Mouse (Mus musculus): ENCODE measurements around the gene Tssk4. TPM values are rescaled to one million over a fixed set of nuclear protein-coding genes. Genes with fewer than 3 reads are reported as not detected.

The Tssk4 gene
- total RNA-seq, 2 experiments from 2014 or later: 2.5 TPM; not detected in 1

Other genes starting within 250 kb of the Tssk4 start
Only the 30 nearest of the 34 such genes appear.
- 15.5 and 26.4 TPM in 2 replicates for gene Dhrs4, start 171.4 kb upstream of the Tssk4 start, total RNA-seq (2015; ENCODE audit: low replicate concordance)
- 21.8 and 34.7 TPM in 2 replicates for gene Dhrs4, start 171.4 kb upstream of the Tssk4 start, total RNA-seq (2017; ENCODE audit: low replicate concordance)
- gene Carmil3, start 159.5 kb upstream of the Tssk4 start, total RNA-seq (2015; ENCODE audit: low replicate concordance): 0.42 TPM in 1 of 2 replicates, not detected in the other
- gene Carmil3, start 159.5 kb upstream of the Tssk4 start, total RNA-seq (2017; ENCODE audit: low replicate concordance): 0.13 TPM in 1 of 2 replicates, not detected in the other
- gene Cpne6, start 139.7 kb upstream of the Tssk4 start, total RNA-seq (2015; ENCODE audit: low replicate concordance): not detected in 2 replicates
- not detected in 2 replicates for gene Cpne6, start 139.7 kb upstream of the Tssk4 start, total RNA-seq (2017; ENCODE audit: low replicate concordance)
- gene Nrl, start 125.2 kb upstream of the Tssk4 start, total RNA-seq (2015; ENCODE audit: low replicate concordance): 0.84 TPM in 1 of 2 replicates, not detected in the other
- 0.51 and 0.98 TPM in 2 replicates for gene Nrl, start 125.2 kb upstream of the Tssk4 start, total RNA-seq (2017; ENCODE audit: low replicate concordance)
- gene Pck2, start 109.9 kb upstream of the Tssk4 start, total RNA-seq (2015; ENCODE audit: low replicate concordance): 79.3 and 89.7 TPM in 2 replicates
- gene Pck2, start 109.9 kb upstream of the Tssk4 start, total RNA-seq (2017; ENCODE audit: low replicate concordance): 112 and 125 TPM in 2 replicates
- 31.0 and 44.0 TPM in 2 replicates for gene Dcaf11, start 90.2 kb upstream of the Tssk4 start, total RNA-seq (2015; ENCODE audit: low replicate concordance)
- gene Dcaf11, start 90.2 kb upstream of the Tssk4 start, total RNA-seq (2017; ENCODE audit: low replicate concordance): 20.2 and 39.3 TPM in 2 replicates
- gene A730061H03Rik, start 89.8 kb upstream of the Tssk4 start, total RNA-seq (2015; ENCODE audit: low replicate concordance): 6.5 TPM in 1 of 2 replicates, not detected in the other
- gene A730061H03Rik, start 89.8 kb upstream of the Tssk4 start, total RNA-seq (2017; ENCODE audit: low replicate concordance): not detected in 2 replicates
- not detected in 2 replicates for gene Fitm1, start 74.6 kb upstream of the Tssk4 start, total RNA-seq (2015; ENCODE audit: low replicate concordance)
- gene Fitm1, start 74.6 kb upstream of the Tssk4 start, total RNA-seq (2017; ENCODE audit: low replicate concordance): not detected in 2 replicates
- gene Psme1, start 72.1 kb upstream of the Tssk4 start, total RNA-seq (2015; ENCODE audit: low replicate concordance): 287 and 391 TPM in 2 replicates
- gene Psme1, start 72.1 kb upstream of the Tssk4 start, total RNA-seq (2017; ENCODE audit: low replicate concordance): 37.7 and 64.8 TPM in 2 replicates
- gene Emc9, start 64.9 kb upstream of the Tssk4 start, total RNA-seq (2015; ENCODE audit: low replicate concordance): 11.7 and 19.8 TPM in 2 replicates
- 3.3 and 14.8 TPM in 2 replicates for gene Emc9, start 64.9 kb upstream of the Tssk4 start, total RNA-seq (2017; ENCODE audit: low replicate concordance)
- 112 and 141 TPM in 2 replicates for gene Psme2, start 59.1 kb upstream of the Tssk4 start, total RNA-seq (2015; ENCODE audit: low replicate concordance)
- 45.1 and 109 TPM in 2 replicates for gene Psme2, start 59.1 kb upstream of the Tssk4 start, total RNA-seq (2017; ENCODE audit: low replicate concordance)
- gene Rnf31, start 58.5 kb upstream of the Tssk4 start, total RNA-seq (2015; ENCODE audit: low replicate concordance): 20.2 and 22.2 TPM in 2 replicates
- gene Rnf31, start 58.5 kb upstream of the Tssk4 start, total RNA-seq (2017; ENCODE audit: low replicate concordance): 31.8 and 34.7 TPM in 2 replicates
- gene Irf9, start 46.6 kb upstream of the Tssk4 start, total RNA-seq (2015; ENCODE audit: low replicate concordance): 70.8 and 89.0 TPM in 2 replicates
- gene Irf9, start 46.6 kb upstream of the Tssk4 start, total RNA-seq (2017; ENCODE audit: low replicate concordance): 87.4 and 106 TPM in 2 replicates
- 6.5 TPM in 1 of 2 replicates, not detected in the other for gene Rec8, start 32.1 kb upstream of the Tssk4 start, total RNA-seq (2015; ENCODE audit: low replicate concordance)
- 1.4 and 7.7 TPM in 2 replicates for gene Rec8, start 32.1 kb upstream of the Tssk4 start, total RNA-seq (2017; ENCODE audit: low replicate concordance)
- 29.9 and 46.5 TPM in 2 replicates for gene Ipo4, start 14.2 kb upstream of the Tssk4 start, total RNA-seq (2015; ENCODE audit: low replicate concordance)
- 18.1 and 53.9 TPM in 2 replicates for gene Ipo4, start 14.2 kb upstream of the Tssk4 start, total RNA-seq (2017; ENCODE audit: low replicate concordance)
- gene Gm49378, start 12.3 kb upstream of the Tssk4 start, total RNA-seq (2015; ENCODE audit: low replicate concordance): 12.3 and 17.2 TPM in 2 replicates
- gene Gm49378, start 12.3 kb upstream of the Tssk4 start, total RNA-seq (2017; ENCODE audit: low replicate concordance): 3.5 and 7.0 TPM in 2 replicates
- 39.8 and 58.4 TPM in 2 replicates for gene Tm9sf1, start 6.4 kb upstream of the Tssk4 start, total RNA-seq (2015; ENCODE audit: low replicate concordance)
- gene Tm9sf1, start 6.4 kb upstream of the Tssk4 start, total RNA-seq (2017; ENCODE audit: low replicate concordance): 47.0 and 64.3 TPM in 2 replicates
- gene Mdp1, start 10.3 kb downstream of the Tssk4 start, total RNA-seq (2015; ENCODE audit: low replicate concordance): 14.3 and 20.5 TPM in 2 replicates
- gene Mdp1, start 10.3 kb downstream of the Tssk4 start, total RNA-seq (2017; ENCODE audit: low replicate concordance): 2.3 and 14.9 TPM in 2 replicates
- 1.7 and 3.6 TPM in 2 replicates for gene Gmpr2, start 21.8 kb downstream of the Tssk4 start, total RNA-seq (2015; ENCODE audit: low replicate concordance)
- gene Gmpr2, start 21.8 kb downstream of the Tssk4 start, total RNA-seq (2017; ENCODE audit: low replicate concordance): 9.0 and 14.1 TPM in 2 replicates
- gene Nedd8, start 21.9 kb downstream of the Tssk4 start, total RNA-seq (2015; ENCODE audit: low replicate concordance): 105 and 189 TPM in 2 replicates
- 102 and 138 TPM in 2 replicates for gene Nedd8, start 21.9 kb downstream of the Tssk4 start, total RNA-seq (2017; ENCODE audit: low replicate concordance)
- 39.6 and 50.7 TPM in 2 replicates for gene Tinf2, start 31.6 kb downstream of the Tssk4 start, total RNA-seq (2015; ENCODE audit: low replicate concordance)
- gene Tinf2, start 31.6 kb downstream of the Tssk4 start, total RNA-seq (2017; ENCODE audit: low replicate concordance): 31.5 and 57.4 TPM in 2 replicates
- 1.4 and 4.6 TPM in 2 replicates for gene Tgm1, start 63.7 kb downstream of the Tssk4 start, total RNA-seq (2015; ENCODE audit: low replicate concordance)
- 1.8 TPM in 1 of 2 replicates, not detected in the other for gene Tgm1, start 63.7 kb downstream of the Tssk4 start, total RNA-seq (2017; ENCODE audit: low replicate concordance)
- 2.9 and 6.3 TPM in 2 replicates for gene Rabggta, start 72.1 kb downstream of the Tssk4 start, total RNA-seq (2015; ENCODE audit: low replicate concordance)
- gene Rabggta, start 72.1 kb downstream of the Tssk4 start, total RNA-seq (2017; ENCODE audit: low replicate concordance): 6.0 TPM in 1 of 2 replicates, not detected in the other
- 6.7 and 39.3 TPM in 2 replicates for gene Dhrs1, start 95.5 kb downstream of the Tssk4 start, total RNA-seq (2015; ENCODE audit: low replicate concordance)
- gene Dhrs1, start 95.5 kb downstream of the Tssk4 start, total RNA-seq (2017; ENCODE audit: low replicate concordance): 0.76 and 10.4 TPM in 2 replicates
- gene Nop9, start 95.5 kb downstream of the Tssk4 start, total RNA-seq (2015; ENCODE audit: low replicate concordance): 5.9 and 8.6 TPM in 2 replicates
- gene Nop9, start 95.5 kb downstream of the Tssk4 start, total RNA-seq (2017; ENCODE audit: low replicate concordance): 7.2 and 11.7 TPM in 2 replicates
- not detected in 2 replicates for gene Cideb, start 108.3 kb downstream of the Tssk4 start, total RNA-seq (2015; ENCODE audit: low replicate concordance)
- gene Cideb, start 108.3 kb downstream of the Tssk4 start, total RNA-seq (2017; ENCODE audit: low replicate concordance): not detected in 2 replicates
- not detected in 2 replicates for gene Ltb4r2, start 111.2 kb downstream of the Tssk4 start, total RNA-seq (2015; ENCODE audit: low replicate concordance)
- not detected in 2 replicates for gene Ltb4r2, start 111.2 kb downstream of the Tssk4 start, total RNA-seq (2017; ENCODE audit: low replicate concordance)
- gene Ltb4r1, start 115.8 kb downstream of the Tssk4 start, total RNA-seq (2015; ENCODE audit: low replicate concordance): 8.8 and 11.9 TPM in 2 replicates
- gene Ltb4r1, start 115.8 kb downstream of the Tssk4 start, total RNA-seq (2017; ENCODE audit: low replicate concordance): 2.8 and 8.9 TPM in 2 replicates
- gene Adcy4, start 133.9 kb downstream of the Tssk4 start, total RNA-seq (2015; ENCODE audit: low replicate concordance): not detected in 2 replicates
- gene Adcy4, start 133.9 kb downstream of the Tssk4 start, total RNA-seq (2017; ENCODE audit: low replicate concordance): not detected in 2 replicates
- 18.4 and 28.1 TPM in 2 replicates for gene Ripk3, start 138.7 kb downstream of the Tssk4 start, total RNA-seq (2015; ENCODE audit: low replicate concordance)
- gene Ripk3, start 138.7 kb downstream of the Tssk4 start, total RNA-seq (2017; ENCODE audit: low replicate concordance): 2.3 and 33.1 TPM in 2 replicates